In the genomic region with DNA sequence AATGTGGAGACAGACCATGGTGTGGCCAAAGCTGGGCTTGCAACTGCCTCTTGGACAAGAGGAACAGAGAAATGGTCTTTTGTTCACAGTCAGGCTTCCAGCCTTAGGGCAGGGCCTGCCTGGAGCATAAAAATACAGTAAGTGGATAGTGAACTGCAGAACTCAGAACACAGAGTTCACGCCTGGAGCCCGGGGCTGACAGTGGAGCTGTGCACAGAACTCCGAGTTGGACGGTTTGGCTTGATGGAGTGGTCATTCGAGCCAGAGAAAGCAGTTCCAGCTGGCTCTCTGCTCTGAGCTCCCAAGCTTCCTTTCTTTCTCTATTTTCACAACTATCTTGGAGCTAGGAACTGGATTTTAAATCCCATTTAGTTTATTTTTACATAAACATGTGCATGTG, we compare ENCODE assay signal across 9 mouse cellular contexts.
DNase-seq lines count a peak whose midpoint lies in the region; ATAC-seq and TF ChIP-seq lines count a peak whose summit lies in the region.
"Had no signal": no experiment of that assay in that cellular context is flagged by ENCODE, and none has a peak within 500 bp of the region (broad histone marks: within the 10 kb centered on the region; RNA-seq: fewer than 3 reads in every experiment).

No protein-coding gene starts in this region.

- 80% methylated on average over 5 of the region's 5 CpGs for WGBS in midbrain, embryonic 10.5 days
- 86% methylated on average over 5 of the region's 5 CpGs for WGBS in midbrain, embryonic 11.5 days
- 82% methylated on average over 5 of the region's 5 CpGs for WGBS in hindbrain, embryonic 14.5 days
- WGBS in olfactory bulb, adult 2 months: 58% methylated on average over 5 of the region's 5 CpGs

- no peaks in the 10 kb centered on the region for H3K9me3 ChIP-seq in midbrain, embryonic 10.5 days (replicated peaks)
- H3K9me3 ChIP-seq in midbrain, embryonic 11.5 days (ENCODE audit: control insufficient read depth, low read length): no peaks in the 10 kb centered on the region
- H3K9me3 ChIP-seq in hindbrain, embryonic 14.5 days (ENCODE audit: control insufficient read depth, low read length): no peaks in the 10 kb centered on the region
- H3K9me3 ChIP-seq: neural tube, embryonic 13.5 days had no signal

- H3K27ac ChIP-seq in midbrain, embryonic 10.5 days (replicated peaks): peak overlapping the region; percentile 46
- no peak overlapping the region for H3K27ac ChIP-seq in midbrain, embryonic 11.5 days (ENCODE audit: low read depth, low read length)
- 0 out of 2 replicates have a peak overlapping the region, but pooled peaks have one; percentile 26 for H3K27ac ChIP-seq in hindbrain, embryonic 14.5 days
- 0 out of 2 replicates have a peak overlapping the region, but pooled peaks have one; percentile 10 for H3K27ac ChIP-seq in olfactory bulb, adult 2 months (ENCODE audit: insufficient read depth, low read depth, low read length)
- H3K27ac ChIP-seq: neural tube, embryonic 13.5 days had no signal

- peaks cover 38% of the 10 kb centered on the region for H3K4me1 ChIP-seq in midbrain, embryonic 10.5 days
- peaks cover 8% of the 10 kb centered on the region for H3K4me1 ChIP-seq in midbrain, embryonic 11.5 days (ENCODE audit: control insufficient read depth, insufficient read depth, low read length)
- H3K4me1 ChIP-seq in hindbrain, embryonic 14.5 days (replicated peaks; ENCODE audit: control insufficient read depth, insufficient read depth, low read length): peaks cover 9% of the 10 kb centered on the region
- H3K4me1 ChIP-seq in olfactory bulb, adult 2 months (ENCODE audit: control insufficient read depth, insufficient read depth, low read length): no peaks in the 10 kb centered on the region

- no peaks in the 10 kb centered on the region for H3K27me3 ChIP-seq in midbrain, embryonic 10.5 days (ENCODE audit: low read depth, poor library complexity, severe bottlenecking)
- no peaks in the 10 kb centered on the region for H3K27me3 ChIP-seq in midbrain, embryonic 11.5 days (ENCODE audit: control insufficient read depth, insufficient read depth, low read length)
- no peaks in the 10 kb centered on the region for H3K27me3 ChIP-seq in hindbrain, embryonic 14.5 days (ENCODE audit: control insufficient read depth, insufficient read depth, low read length)
- H3K27me3 ChIP-seq: neural tube, embryonic 13.5 days had no signal

- peak; percentile 52 to 73 for DNase-seq in cerebellum, postnatal 14 days
- no peak for DNase-seq in midbrain, embryonic 10.5 days (ENCODE audit: low spot score)
- no peak for DNase-seq in midbrain, embryonic 11.5 days (ENCODE audit: low spot score, missing footprints)
- no peak for DNase-seq in hindbrain, embryonic 14.5 days (ENCODE audit: low spot score)
- DNase-seq in cerebellum, postnatal 4 days (ENCODE audit: low spot score in 2 of 2): no peak
- no peak for DNase-seq in Muller cell, postnatal 12 days (ENCODE audit: inconsistent ontology term)

- no peak overlapping the region for H3K4me3 ChIP-seq in midbrain, embryonic 10.5 days
- no peak overlapping the region for H3K4me3 ChIP-seq in midbrain, embryonic 11.5 days (ENCODE audit: low read depth, low read length)
- no peak overlapping the region for H3K4me3 ChIP-seq in hindbrain, embryonic 14.5 days (replicated peaks; ENCODE audit: low read length)
- no peak overlapping the region for H3K4me3 ChIP-seq in olfactory bulb, adult 2 months (ENCODE audit: insufficient read depth, low read depth, low read length)
- H3K4me3 ChIP-seq: neural tube, embryonic 13.5 days had no signal

- no peak overlapping the region for H3K4me2 ChIP-seq in midbrain, embryonic 11.5 days
- H3K4me2 ChIP-seq in hindbrain, embryonic 14.5 days (replicated peaks): no peak overlapping the region
- H3K4me2 ChIP-seq: neural tube, embryonic 13.5 days had no signal

- H3K36me3 ChIP-seq in midbrain, embryonic 10.5 days: no peaks in the 10 kb centered on the region
- H3K36me3 ChIP-seq in midbrain, embryonic 11.5 days (ENCODE audit: control insufficient read depth, insufficient read depth, low read length): no peaks in the 10 kb centered on the region
- no peaks in the 10 kb centered on the region for H3K36me3 ChIP-seq in hindbrain, embryonic 14.5 days (replicated peaks; ENCODE audit: control insufficient read depth, insufficient read depth)

- no peak for ATAC-seq in cerebellum, adult (ENCODE audit: insufficient number of reproducible peaks, low FRiP score, low TSS enrichment)
- no peak for ATAC-seq in midbrain, embryonic 11.5 days (ENCODE audit: low FRiP score)
- ATAC-seq in hindbrain, embryonic 14.5 days (ENCODE audit: low FRiP score): no peak

- no peak overlapping the region for H3K9ac ChIP-seq in midbrain, embryonic 11.5 days (ENCODE audit: low read length)
- no peak overlapping the region for H3K9ac ChIP-seq in hindbrain, embryonic 14.5 days
- H3K9ac ChIP-seq: neural tube, embryonic 13.5 days had no signal

- TF ChIP-seq CTCF in olfactory bulb, adult 2 months (IDR thresholded peaks at IDR 0.05; ENCODE audit: insufficient read depth, low read depth, low read length): no peak

- no peak for TF ChIP-seq POLR2A in olfactory bulb, adult 2 months (IDR thresholded peaks at IDR 0.05; ENCODE audit: insufficient read depth, low read depth, low read length)

Comparison
In these comparisons a context has a peak if more than half of its experiments do, and no peak if none do; other contexts are left out.
1. DNase-seq: peak in cerebellum, postnatal 14 days (2 of 2); none in midbrain, embryonic 10.5 days (single experiment), midbrain, embryonic 11.5 days (single experiment), hindbrain, embryonic 14.5 days (single experiment), cerebellum, postnatal 4 days (0 of 2) and Muller cell, postnatal 12 days (single experiment).